Mouse (Mus musculus) intestine, postnatal 0 days (tissue): ENCODE data around the gene Slc12a8. TPM values are rescaled to one million over a fixed set of nuclear protein-coding genes. Genes with fewer than 3 reads are reported as not detected.

ENCODE experiments used
- ATAC-seq: fragments of 200-750 bp; cut with Nextera tagmentation; 2 replicates; pipeline ENCODE4 v1.8.0; 2017; ENCODE audit warnings: mild to moderate bottlenecking, moderate TSS enrichment, moderate library complexity
- H3K27ac ChIP-seq: fragments of 300-500 bp; sonication (generic); 2 replicates; pipeline ENCODE4 v1.5.1; 2014; ENCODE audit warnings: mild to moderate bottlenecking, low read depth, low read length, moderate library complexity
- H3K27me3 ChIP-seq: fragments of 300-500 bp; sonication (generic); replicated peaks from 2 replicates; pipeline ENCODE4 v1.6.1; 2014; ENCODE audit warnings: low read length, mixed read lengths; ENCODE audit not compliant: control insufficient read depth, insufficient read depth
- H3K36me3 ChIP-seq: fragments of 300-500 bp; sonication (generic); 2 replicates; pipeline ENCODE4 v1.6.1; 2014; ENCODE audit warnings: mild to moderate bottlenecking, moderate library complexity; ENCODE audit not compliant: control insufficient read depth, insufficient read depth
- H3K4me1 ChIP-seq: fragments of 300-500 bp; sonication (generic); replicated peaks from 2 replicates; pipeline ENCODE4 v1.6.1; 2014; ENCODE audit warnings: antibody characterized with exemption, low read length, mixed read lengths; ENCODE audit not compliant: control insufficient read depth, insufficient read depth
- H3K4me2 ChIP-seq: fragments of 300-500 bp; sonication (generic); replicated peaks from 2 replicates; pipeline ENCODE4 v1.6.1; 2014; ENCODE audit warnings: low read depth, mild to moderate bottlenecking, moderate library complexity
- H3K4me3 ChIP-seq: fragments of 300-500 bp; sonication (generic); 2 replicates; pipeline ENCODE4 v1.5.1; 2014; ENCODE audit warnings: low read depth, low read length
- H3K9ac ChIP-seq: fragments of 300-500 bp; sonication (generic); 2 replicates; pipeline ENCODE4 v1.6.1; 2014; ENCODE audit warnings: mild to moderate bottlenecking, low read depth, low read length
- H3K9me3 ChIP-seq: fragments of 300-500 bp; sonication (generic); 2 replicates; pipeline ENCODE4 v1.6.1; 2016; ENCODE audit warnings: mixed run types; ENCODE audit not compliant: control insufficient read depth
- CTCF ChIP-seq: sonication (generic); IDR thresholded peaks from 2 replicates; pipeline ENCODE4 v1.5.1; 2016; ENCODE audit warnings: low read depth, mild to moderate bottlenecking, control low read depth, antibody characterized with exemption, moderate library complexity
- WGBS: fragments of 180-500 bp; shearing (Covaris S2); extraction: QIAGEN DNeasy Blood & Tissue Kit; methylation state at CpG from one replicate; pipeline ENCODE4 v1.1.7; 2014; 5-methylcytosine and 5-hydroxymethylcytosine counted together
- polyA plus RNA-seq: library from polyadenylated mRNA; unstranded; fragments of >200 nt; fragmentation: Nextera tagmentation; extraction: Ambion mirVana; gene quantifications from 2 replicates; pipeline ENCODE4 v1.2.1, GENCODE M21; 2015

Slc12a8 gene
- polyA plus RNA-seq, 1 experiment from 2014 or later, result 4.9 TPM

- Histone ChIP-seq H3K36me3 (no peaks in the 10 kb centered on the region), H3K9ac (no peak overlapping the region), H3K27me3 (no peaks in the 10 kb centered on the region), H3K4me2 (no peak overlapping the region), H3K27ac (no peak overlapping the region), H3K4me1 (no peaks in the 10 kb centered on the region), H3K9me3 (no peaks in the 10 kb centered on the region), H3K4me3 (no peak overlapping the region)
- WGBS, result 79% methylated on average over 5 of the region's 5 CpGs
- no peak for TF ChIP-seq CTCF
- ATAC-seq, result no peak
These were observed 183.5 kb downstream of the Slc12a8 start for GRCm38 (mm10) chr16:33700584-33700983.

GRCm38 (mm10) chr16:33701872-33702271, 184.7 kb downstream of the Slc12a8 start:
- Histone ChIP-seq H3K27me3 (no peaks in the 10 kb centered on the region), H3K9ac (no peak overlapping the region), H3K4me1 (no peaks in the 10 kb centered on the region), H3K4me3 (no peak overlapping the region), H3K4me2 (no peak overlapping the region), H3K36me3 (no peaks in the 10 kb centered on the region), H3K27ac (no peak overlapping the region), H3K9me3 (no peaks in the 10 kb centered on the region)
- ATAC-seq, result no peak
- WGBS, result 90% methylated on average over 4 of the region's 4 CpGs
- no peak for TF ChIP-seq CTCF

- no peak overlapping the region for H3K4me2 ChIP-seq
- H3K9ac ChIP-seq, result no peak overlapping the region
- TF ChIP-seq CTCF, result no peak
- ATAC-seq, result no peak
- 87% methylated on average over 9 of the region's 9 CpGs for WGBS
- H3K27ac ChIP-seq, result no peak overlapping the region
- H3K36me3 ChIP-seq, result no peaks in the 10 kb centered on the region
- no peak overlapping the region for H3K4me3 ChIP-seq
- no peaks in the 10 kb centered on the region for H3K4me1 ChIP-seq
- no peaks in the 10 kb centered on the region for H3K27me3 ChIP-seq
- no peaks in the 10 kb centered on the region for H3K9me3 ChIP-seq
These were observed 187.2 kb downstream of the Slc12a8 start for GRCm38 (mm10) chr16:33704289-33704688.

- Histone ChIP-seq H3K9me3 (no peaks in the 10 kb centered on the region), H3K4me3 (no peak overlapping the region), H3K4me2 (no peak overlapping the region), H3K27ac (no peak overlapping the region), H3K4me1 (no peaks in the 10 kb centered on the region), H3K9ac (no peak overlapping the region), H3K36me3 (no peaks in the 10 kb centered on the region), H3K27me3 (no peaks in the 10 kb centered on the region)
- no peak for ATAC-seq
- TF ChIP-seq CTCF, result no peak
- 21% methylated on average over 6 of the region's 6 CpGs for WGBS
These were observed 188.1 kb downstream of the Slc12a8 start for GRCm38 (mm10) chr16:33705258-33705657.

- Histone ChIP-seq H3K27me3 (no peaks in the 10 kb centered on the region), H3K27ac (no peak overlapping the region), H3K9ac (no peak overlapping the region), H3K4me1 (no peaks in the 10 kb centered on the region), H3K9me3 (no peaks in the 10 kb centered on the region), H3K4me3 (no peak overlapping the region), H3K36me3 (no peaks in the 10 kb centered on the region), H3K4me2 (no peak overlapping the region)
- 89% methylated on average over 14 of the region's 14 CpGs for WGBS
- no peak for ATAC-seq
- no peak for TF ChIP-seq CTCF
These were observed 189.2 kb downstream of the Slc12a8 start for GRCm38 (mm10) chr16:33706111-33706890.

- no peak overlapping the region for H3K4me3 ChIP-seq
- H3K4me2 ChIP-seq, result no peak overlapping the region
- ATAC-seq, result no peak
- H3K9ac ChIP-seq, result no peak overlapping the region
- WGBS, result 92% methylated on average over 10 of the region's 10 CpGs
- H3K36me3 ChIP-seq, result 0 out of 2 replicates have a peak, but pooled peaks cover 5% of the 10 kb centered on the region
- no peak for TF ChIP-seq CTCF
- no peaks in the 10 kb centered on the region for H3K27me3 ChIP-seq
- H3K27ac ChIP-seq, result no peak overlapping the region
- H3K9me3 ChIP-seq, result no peaks in the 10 kb centered on the region
- no peaks in the 10 kb centered on the region for H3K4me1 ChIP-seq
These were observed 190.9 kb downstream of the Slc12a8 start for GRCm38 (mm10) chr16:33708031-33708430.
